8 mouse cellular contexts compared by ENCODE assay signal in the genomic region with DNA sequence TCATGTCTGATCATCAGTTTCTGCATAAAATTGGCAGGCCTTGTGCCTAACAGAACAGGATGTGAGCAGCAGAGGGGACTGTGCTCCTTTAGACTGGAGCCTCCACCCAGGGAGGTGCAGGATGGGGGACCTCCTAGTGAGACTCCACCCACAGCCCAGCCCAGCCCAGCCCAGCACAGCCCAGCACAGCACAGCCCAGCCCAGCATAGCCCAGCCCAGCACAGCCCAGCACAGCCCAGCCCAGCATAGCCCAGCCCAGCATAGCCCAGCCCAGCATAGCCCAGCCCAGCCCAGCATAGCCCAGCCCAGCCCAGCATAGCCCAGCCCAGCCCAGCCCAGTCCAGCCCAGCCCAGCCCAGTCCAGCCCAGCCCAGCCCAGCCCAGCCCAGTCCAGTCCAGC. TPM values are rescaled to one million over a fixed set of nuclear protein-coding genes. Genes with fewer than 3 reads are reported as not detected.
DNase-seq lines count a peak whose midpoint lies in the region; ATAC-seq and TF ChIP-seq lines count a peak whose summit lies in the region.
"Not testable (repeated sequence)": the region's sequence is repeated elsewhere in the genome, so short reads cannot be mapped to it uniquely, and the experiment has no call there.

No protein-coding gene starts in this region.

- not testable (repeated sequence) for H3K9ac ChIP-seq in intestine, embryonic 16.5 days (ENCODE audit: low read depth, low read length); liver, embryonic 11.5 days (ENCODE audit: low read depth, low read length); liver, postnatal 0 days (replicated peaks); neural tube, embryonic 12.5 days

- peaks cover 34% of the 10 kb centered on the region for H3K4me1 ChIP-seq in heart, embryonic 10.5 days
- peaks cover 19% of the 10 kb centered on the region for H3K4me1 ChIP-seq in intestine, embryonic 16.5 days (ENCODE audit: control insufficient read depth, insufficient read depth, low read length)
- H3K4me1 ChIP-seq in liver, embryonic 11.5 days (replicated peaks; ENCODE audit: control insufficient read depth, insufficient read depth, low read length) = peaks cover 36% of the 10 kb centered on the region
- H3K4me1 ChIP-seq in liver, postnatal 0 days (ENCODE audit: insufficient read depth) = peaks cover 12% of the 10 kb centered on the region
- H3K4me1 ChIP-seq in neural tube, embryonic 12.5 days = peaks cover 38% of the 10 kb centered on the region

- H3K4me3 ChIP-seq in heart, embryonic 10.5 days; intestine, embryonic 16.5 days (ENCODE audit: low read length); liver, embryonic 11.5 days (ENCODE audit: low read depth, low read length); liver, postnatal 0 days (ENCODE audit: low read depth, low read length); neural tube, embryonic 12.5 days: not testable (repeated sequence)

- ATAC-seq in intestine, embryonic 16.5 days = peak; percentile 34
- peak; percentile 88 for ATAC-seq in liver, embryonic 11.5 days (replicated peaks; ENCODE audit: low FRiP score)
- ATAC-seq in liver, postnatal 0 days = peak; percentile 63
- not testable (repeated sequence) for ATAC-seq in neural tube, embryonic 12.5 days (ENCODE audit: low FRiP score, low read depth)

- H3K27ac ChIP-seq in heart, embryonic 10.5 days; intestine, embryonic 16.5 days (ENCODE audit: low read length); liver, embryonic 11.5 days (ENCODE audit: low read depth, low read length); liver, postnatal 0 days (ENCODE audit: low read depth); neural tube, embryonic 12.5 days: not testable (repeated sequence)

- H3K27me3 ChIP-seq in heart, embryonic 10.5 days (ENCODE audit: insufficient read depth, poor library complexity, severe bottlenecking) = peaks cover 54% of the 10 kb centered on the region
- H3K27me3 ChIP-seq in intestine, embryonic 16.5 days (replicated peaks; ENCODE audit: control insufficient read depth, insufficient read depth, low read length); liver, postnatal 0 days (ENCODE audit: insufficient read depth, low read length): not testable (repeated sequence)
- peaks cover 15% of the 10 kb centered on the region for H3K27me3 ChIP-seq in liver, embryonic 11.5 days (replicated peaks; ENCODE audit: control insufficient read depth, insufficient read depth, low read length)
- H3K27me3 ChIP-seq in neural tube, embryonic 12.5 days (replicated peaks) = peaks cover 51% of the 10 kb centered on the region

- DNase-seq in 3134 (ENCODE audit: extremely low read depth, insufficient read length, low spot score) = peak; percentile 42
- DNase-seq in c-Kit-positive CD71-positive TER-119-positive erythroid progenitor cells, embryonic 14.5 days (ENCODE audit: low spot score) = peak; percentile 46
- DNase-seq in heart, embryonic 10.5 days (ENCODE audit: low spot score) = peak; percentile 95
- DNase-seq in liver, embryonic 11.5 days (ENCODE audit: low spot score) = not testable (repeated sequence)
- peak; percentile 70 for DNase-seq in liver, postnatal 0 days
- DNase-seq in testis, postnatal 10 days (ENCODE audit: low spot score) = peak; percentile 44

- H3K4me2 ChIP-seq in intestine, embryonic 16.5 days (ENCODE audit: low read depth, low read length); liver, embryonic 11.5 days; liver, postnatal 0 days (ENCODE audit: low read depth, low read length): not testable (repeated sequence)
- 0 out of 2 replicates have a peak overlapping the region, but pooled peaks have one; percentile 20 for H3K4me2 ChIP-seq in neural tube, embryonic 12.5 days (replicated peaks)

- TF ChIP-seq EP300 in liver, postnatal 0 days (IDR thresholded peaks at IDR 0.05; ENCODE audit: low read depth) = peak; percentile 33; the same call in 1 of the 2 replicates

- not testable (repeated sequence) for H3K9me3 ChIP-seq in heart, embryonic 10.5 days; intestine, embryonic 16.5 days (ENCODE audit: control insufficient read depth, low read length); liver, embryonic 11.5 days (ENCODE audit: control insufficient read depth, low read length); liver, postnatal 0 days (ENCODE audit: low read length); neural tube, embryonic 12.5 days

- not testable (repeated sequence) for TF ChIP-seq CTCF in liver, postnatal 0 days (IDR thresholded peaks at IDR 0.05; ENCODE audit: low read depth)

- H3K36me3 ChIP-seq in heart, embryonic 10.5 days = peaks cover 11% of the 10 kb centered on the region
- H3K36me3 ChIP-seq in intestine, embryonic 16.5 days (ENCODE audit: control insufficient read depth, insufficient read depth, low read length); liver, embryonic 11.5 days (ENCODE audit: control insufficient read depth, insufficient read depth, low read length); liver, postnatal 0 days (replicated peaks; ENCODE audit: insufficient read depth, low read length): not testable (repeated sequence)
- peaks cover 10% of the 10 kb centered on the region; the same call in 1 of the 2 replicates for H3K36me3 ChIP-seq in neural tube, embryonic 12.5 days

RNA-seq across cellular contexts. Expression of gene Poll, which starts 12.1 kb away (rescaled TPM):
- 19.2 and 19.4 TPM in 2 replicates for polyA plus RNA-seq in heart, embryonic 10.5 days (2016; fragmentation: Nextera tagmentation; extraction: Ambion mirVana)
- 14.5 and 14.7 TPM in 2 replicates for polyA plus RNA-seq in intestine, embryonic 16.5 days (2015; fragmentation: Nextera tagmentation; extraction: Ambion mirVana)
- polyA plus RNA-seq in liver, embryonic 11.5 days (2014; fragmentation: Nextera tagmentation; extraction: Ambion mirVana) = 15.2 TPM in 2 replicates
- polyA plus RNA-seq in liver, postnatal 0 days (2015; fragmentation: Nextera tagmentation; extraction: Ambion mirVana) = 3.1 and 3.4 TPM in 2 replicates
- polyA plus RNA-seq in neural tube, embryonic 12.5 days (2016; fragmentation: Nextera tagmentation; extraction: Ambion mirVana) = 15.3 and 16.3 TPM in 2 replicates

RNA-seq across cellular contexts. Expression of gene Gm17018, which starts 12.2 kb away (rescaled TPM):
- 32.5 and 35.0 TPM in 2 replicates for polyA plus RNA-seq in heart, embryonic 10.5 days (2016; fragmentation: Nextera tagmentation; extraction: Ambion mirVana)
- 30.4 and 34.6 TPM in 2 replicates for polyA plus RNA-seq in intestine, embryonic 16.5 days (2015; fragmentation: Nextera tagmentation; extraction: Ambion mirVana)
- polyA plus RNA-seq in liver, embryonic 11.5 days (2014; fragmentation: Nextera tagmentation; extraction: Ambion mirVana) = 34.7 and 36.8 TPM in 2 replicates
- polyA plus RNA-seq in liver, postnatal 0 days (2015; fragmentation: Nextera tagmentation; extraction: Ambion mirVana) = 12.8 and 13.1 TPM in 2 replicates
- polyA plus RNA-seq in neural tube, embryonic 12.5 days (2016; fragmentation: Nextera tagmentation; extraction: Ambion mirVana) = 52.7 and 54.5 TPM in 2 replicates
